Mouse (Mus musculus) kidney, postnatal 0 days (tissue): ENCODE results near the gene Mmp7. TPM values are rescaled to one million over a fixed set of nuclear protein-coding genes. Genes with fewer than 3 reads are reported as not detected.

Experiments used
- ATAC-seq: fragments of 200-750 bp; cut with Nextera tagmentation; replicated peaks from 2 replicates; pipeline ENCODE4 v1.8.0; 2017; ENCODE audit warnings: low read depth, moderate number of reproducible peaks, moderate TSS enrichment, moderate library complexity; ENCODE audit not compliant: low FRiP score
- DNase-seq: peaks from one replicate; pipeline ENCODE4 v3.0.0-alpha.2; 2016; ENCODE audit warnings: low spot score
- H3K27ac ChIP-seq: fragments of 300-500 bp; sonication (generic); 2 replicates; pipeline ENCODE4 v1.5.1; 2014; ENCODE audit warnings: mild to moderate bottlenecking
- H3K27me3 ChIP-seq: fragments of 300-500 bp; sonication (generic); 2 replicates; pipeline ENCODE4 v1.6.1; 2014; ENCODE audit warnings: low read length, mixed read lengths; ENCODE audit not compliant: insufficient read depth
- H3K36me3 ChIP-seq: fragments of 300-500 bp; sonication (generic); 2 replicates; pipeline ENCODE4 v1.6.1; 2014; ENCODE audit warnings: low read length, mixed read lengths; ENCODE audit not compliant: insufficient read depth
- H3K4me1 ChIP-seq: fragments of 300-500 bp; sonication (generic); replicated peaks from 2 replicates; pipeline ENCODE4 v1.6.1; 2014; ENCODE audit warnings: antibody characterized with exemption, low read length, mixed read lengths; ENCODE audit not compliant: insufficient read depth
- H3K4me2 ChIP-seq: fragments of 300-500 bp; sonication (generic); 2 replicates; pipeline ENCODE4 v1.6.1; 2014; ENCODE audit warnings: mild to moderate bottlenecking, low read length, moderate library complexity, mixed read lengths
- H3K4me3 ChIP-seq: fragments of 300-500 bp; sonication (generic); replicated peaks from 2 replicates; pipeline ENCODE4 v1.5.1; 2014; ENCODE audit warnings: low read depth, low read length
- H3K9ac ChIP-seq: fragments of 300-500 bp; sonication (generic); 2 replicates; pipeline ENCODE4 v1.6.1; 2014; ENCODE audit warnings: low read depth, low read length
- H3K9me3 ChIP-seq: fragments of 300-500 bp; sonication (generic); replicated peaks from 2 replicates; pipeline ENCODE4 v1.6.1; 2016; ENCODE audit warnings: low read length, inconsistent platforms, mixed read lengths
- CTCF ChIP-seq: IDR thresholded peaks from 2 replicates; pipeline ENCODE4 v1.5.1; 2016; ENCODE audit warnings: antibody characterized with exemption, low read depth, mild to moderate bottlenecking, moderate library complexity
- WGBS: fragments of 180-500 bp; shearing (Covaris S2); extraction: QIAGEN DNeasy Blood & Tissue Kit; methylation state at CpG from one replicate; pipeline ENCODE4 v1.1.7; 2014; 5-methylcytosine and 5-hydroxymethylcytosine counted together
- polyA plus RNA-seq: library from polyadenylated mRNA; unstranded; fragments of >200 nt; fragmentation: Nextera tagmentation; extraction: Ambion mirVana; gene quantifications from 2 replicates; pipeline ENCODE4 v1.2.1, GENCODE M21; 2015

The Mmp7 gene
- polyA plus RNA-seq: 0.32 TPM in 1 of 2 replicates, not detected in the other

DNA sequence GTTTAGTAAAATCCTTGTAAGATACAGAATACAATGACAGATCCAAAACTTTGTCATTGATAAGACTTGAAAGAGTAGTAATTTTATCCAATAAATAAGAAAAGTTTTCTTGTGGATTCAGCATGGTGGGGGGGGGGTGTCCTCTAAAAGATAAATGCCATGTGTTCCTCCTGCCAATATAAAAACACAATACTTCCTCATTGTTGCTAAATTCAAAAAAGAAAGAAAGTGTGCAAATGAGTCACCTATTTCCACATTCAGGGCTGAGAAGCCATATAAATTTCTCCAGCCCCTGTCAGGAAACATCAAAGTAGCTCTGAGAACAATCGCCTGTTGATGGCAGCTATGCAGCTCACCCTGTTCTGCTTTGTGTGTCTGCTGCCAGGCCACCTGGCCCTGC is at the start of gene Mmp7:
Gene Mmp7 (plus strand): TSS at position 301 of the 400 bp plus-strand sequence.
- Histone ChIP-seq H3K4me3 (no peak within 1 kb of the TSS), H3K27ac (no peak within 1 kb of the TSS), H3K27me3 (no peaks in the 10 kb centered on the region), H3K9ac (no peak within 1 kb of the TSS), H3K4me2 (no peak within 1 kb of the TSS), H3K4me1 (no peaks in the 10 kb centered on the region), H3K9me3 (no peaks in the 10 kb centered on the region), H3K36me3 (no peaks in the 10 kb centered on the region)
- 42% methylated on average over 1 of the region's 1 CpGs for WGBS
- TF ChIP-seq CTCF: no peak
- ATAC-seq (no peak), DNase-seq (no peak)

DNA sequence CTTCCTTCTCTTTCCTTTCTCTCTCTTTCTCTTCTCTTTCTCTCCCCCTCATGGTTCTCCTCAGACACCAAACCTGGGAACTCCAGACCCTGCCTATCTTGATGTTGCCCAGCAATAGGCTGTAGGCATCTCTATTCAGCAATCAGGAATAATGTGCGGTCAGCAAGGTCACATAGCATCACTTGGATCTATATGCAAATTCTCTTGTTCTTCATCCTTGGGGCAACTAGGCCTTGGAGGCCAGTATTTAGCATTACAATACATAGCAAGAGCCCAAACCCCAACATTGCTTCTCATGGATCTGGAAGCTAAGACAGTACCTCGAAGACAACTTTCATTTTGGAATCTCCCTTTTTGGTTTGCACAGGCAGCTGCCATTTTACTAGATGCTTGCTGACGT is 44.0 kb upstream of the Mmp7 start:
- no peak for TF ChIP-seq CTCF
- ATAC-seq: no peak
- 91% methylated on average over 3 of the region's 3 CpGs for WGBS

DNA sequence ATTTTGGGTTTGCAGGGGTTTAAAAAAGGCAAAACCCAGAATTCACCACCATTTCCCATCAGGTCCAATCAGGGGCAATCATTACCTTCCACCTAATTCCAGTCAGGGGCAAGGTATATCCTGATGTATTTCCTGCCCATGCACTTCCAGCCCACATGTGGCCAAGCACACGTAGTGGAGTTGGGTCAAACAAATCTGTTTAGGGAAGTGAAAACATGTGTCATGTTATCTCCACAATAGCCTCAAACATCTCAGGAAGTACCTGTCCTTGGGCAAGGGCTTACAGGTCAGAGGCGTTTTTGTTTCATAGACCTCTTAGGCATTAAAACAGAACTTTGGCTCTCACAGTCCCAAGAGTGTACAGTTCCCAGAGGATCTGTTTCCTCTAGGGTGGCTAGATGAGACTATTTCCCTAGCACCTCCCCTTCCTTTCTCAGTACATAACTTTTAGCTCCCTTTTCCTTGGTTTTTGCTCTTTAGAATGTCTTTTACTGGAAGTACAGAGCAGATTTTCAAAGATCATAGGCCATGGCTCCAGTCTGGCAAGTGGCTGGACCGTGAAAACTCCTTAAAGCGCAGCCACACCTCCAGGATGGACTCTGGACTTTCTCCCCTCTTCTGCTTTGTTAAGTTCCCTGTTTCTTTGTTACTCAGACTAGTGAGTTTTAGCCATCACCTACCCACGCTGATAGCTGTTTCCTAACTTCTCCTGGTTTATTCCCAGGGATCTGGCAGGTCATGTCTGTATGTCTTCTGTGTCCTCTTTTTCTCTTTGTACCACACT is 41.3 kb upstream of the Mmp7 start:
- DNase-seq: no peak
- Histone ChIP-seq H3K9me3 (no peaks in the 10 kb centered on the region), H3K9ac (no peak overlapping the region), H3K27ac (no peak overlapping the region), H3K36me3 (no peaks in the 10 kb centered on the region), H3K4me3 (no peak overlapping the region), H3K4me1 (no peaks in the 10 kb centered on the region), H3K4me2 (no peak overlapping the region), H3K27me3 (no peaks in the 10 kb centered on the region)
- WGBS: 71% methylated on average over 5 of the region's 5 CpGs
- 0 out of 2 replicates have a peak, but pooled peaks have one; percentile 40 for ATAC-seq
- TF ChIP-seq CTCF: no peak

More for the DNA sequence above, 44.0 kb upstream of the Mmp7 start:
- DNase-seq: no peak
- Histone ChIP-seq H3K9ac (no peak overlapping the region), H3K9me3 (no peaks in the 10 kb centered on the region), H3K4me1 (no peaks in the 10 kb centered on the region), H3K27ac (no peak overlapping the region), H3K27me3 (no peaks in the 10 kb centered on the region), H3K4me2 (no peak overlapping the region), H3K4me3 (no peak overlapping the region), H3K36me3 (no peaks in the 10 kb centered on the region)

DNA sequence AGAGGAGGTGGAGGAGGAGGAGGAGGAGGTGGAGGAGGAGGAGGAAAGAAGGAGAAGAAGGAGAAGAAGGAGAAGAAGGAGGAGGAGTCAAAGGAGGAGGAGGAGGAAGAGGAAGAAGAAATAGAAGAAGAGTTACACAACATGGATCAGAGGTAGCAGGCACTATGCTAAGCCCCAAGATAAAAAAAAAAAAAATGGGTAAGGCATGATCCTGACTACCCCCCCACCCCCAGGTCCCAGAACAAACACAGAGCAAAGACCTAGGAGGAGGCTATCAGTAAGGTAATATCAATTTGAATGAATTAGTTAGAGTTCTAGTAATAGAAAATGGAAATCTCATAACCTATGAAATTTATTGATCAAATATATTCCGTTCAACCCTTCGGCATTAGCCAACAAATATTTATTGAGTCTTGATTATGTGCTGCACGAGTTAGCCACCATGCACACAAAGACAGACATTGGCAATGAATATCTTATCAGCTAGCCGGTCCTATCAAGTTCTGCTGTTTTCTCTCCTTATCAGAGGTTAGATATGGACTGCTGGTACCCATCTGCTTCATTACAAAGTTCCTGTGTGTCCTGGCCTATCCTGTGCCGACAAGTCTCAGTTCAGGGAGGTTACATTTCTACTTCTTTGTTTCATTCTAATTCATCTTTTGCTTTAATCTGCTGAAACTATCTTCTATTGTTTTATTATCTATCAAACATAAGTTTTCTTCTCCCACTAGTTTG is 39.4 kb upstream of the Mmp7 start:
- H3K9me3 ChIP-seq: no peaks in the 10 kb centered on the region; the same call in 1 of the 2 replicates
- 84% methylated on average over 5 of the region's 5 CpGs for WGBS
- no peak for TF ChIP-seq CTCF
- no peak overlapping the region for H3K4me2 ChIP-seq
- ATAC-seq (no peak), DNase-seq (no peak)
- H3K4me1 ChIP-seq: no peaks in the 10 kb centered on the region
- no peak overlapping the region for H3K9ac ChIP-seq
- H3K27ac ChIP-seq: no peak overlapping the region
- H3K27me3 ChIP-seq: no peaks in the 10 kb centered on the region
- H3K36me3 ChIP-seq: no peaks in the 10 kb centered on the region
- H3K4me3 ChIP-seq: no peak overlapping the region

DNA sequence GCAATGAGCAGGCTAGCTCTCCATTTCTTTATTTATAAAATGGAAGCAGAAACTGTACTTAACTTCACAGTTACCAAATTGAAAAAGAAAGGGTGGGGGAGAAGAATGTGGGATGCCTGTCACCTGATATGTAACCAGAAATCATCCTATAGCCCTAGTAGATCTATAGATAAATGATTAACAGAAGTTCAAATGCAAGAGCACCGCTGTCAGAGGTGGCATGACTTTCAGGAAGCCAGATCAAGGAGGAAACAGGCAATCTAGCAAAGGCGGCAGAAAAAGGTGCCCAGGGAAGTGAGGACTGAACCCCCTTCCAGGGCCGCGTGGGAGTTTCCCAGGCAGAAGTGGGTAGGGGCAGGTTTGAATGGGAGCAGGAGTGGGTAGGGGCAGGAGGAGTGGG is 33.9 kb upstream of the Mmp7 start:
- H3K4me1 ChIP-seq: no peaks in the 10 kb centered on the region
- 61% methylated on average over 4 of the region's 4 CpGs for WGBS
- no peaks in the 10 kb centered on the region; the same call in 1 of the 2 replicates for H3K9me3 ChIP-seq
- no peaks in the 10 kb centered on the region for H3K36me3 ChIP-seq
- H3K9ac ChIP-seq: no peak overlapping the region
- peak; percentile 40; the same call in 1 of the 2 replicates for ATAC-seq
- H3K27ac ChIP-seq: no peak overlapping the region
- no peaks in the 10 kb centered on the region for H3K27me3 ChIP-seq
- DNase-seq: no peak
- no peak overlapping the region for H3K4me3 ChIP-seq
- TF ChIP-seq CTCF: no peak
- no peak overlapping the region for H3K4me2 ChIP-seq

DNA sequence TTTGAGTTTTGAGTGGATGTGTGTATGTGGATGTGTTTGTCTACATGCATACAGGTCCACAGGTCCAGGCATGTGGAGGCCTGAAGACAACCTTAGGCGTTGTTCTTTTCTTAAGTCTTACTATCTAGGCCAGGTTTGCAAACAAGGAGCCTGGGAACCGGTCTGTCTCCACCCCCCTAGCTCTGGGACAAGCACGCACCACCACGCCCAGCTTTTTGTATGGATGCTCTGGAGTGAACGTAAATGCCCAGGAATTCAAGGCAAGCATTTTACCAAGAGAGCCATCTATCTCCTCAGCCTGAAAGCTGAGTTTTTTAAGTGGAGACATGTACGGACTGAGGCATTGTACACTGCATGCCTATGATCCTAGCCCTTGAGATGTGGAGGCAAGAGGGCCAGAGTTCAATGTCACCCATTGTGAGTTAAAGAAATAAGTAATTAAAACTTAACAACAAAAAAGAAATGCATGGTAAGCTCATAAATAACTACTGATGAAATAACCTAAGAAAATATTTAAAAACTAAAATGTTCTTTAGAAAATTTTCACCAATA is 32.3 kb upstream of the Mmp7 start:
- no peak overlapping the region for H3K27ac ChIP-seq
- 81% methylated on average over 6 of the region's 6 CpGs for WGBS

More for the DNA sequence above, 32.3 kb upstream of the Mmp7 start:
- Histone ChIP-seq H3K36me3 (no peaks in the 10 kb centered on the region), H3K4me2 (no peak overlapping the region), H3K27me3 (no peaks in the 10 kb centered on the region), H3K4me1 (no peaks in the 10 kb centered on the region), H3K4me3 (no peak overlapping the region), H3K9me3 (no peaks in the 10 kb centered on the region; the same call in 1 of the 2 replicates), H3K9ac (no peak overlapping the region)
- TF ChIP-seq CTCF: no peak
- no peak for DNase-seq
- ATAC-seq: no peak
